Mouse (Mus musculus): ENCODE results near the gene Minar1.

- TF ChIP-seq CTCF (IDR thresholded peaks at IDR 0.05; ENCODE audit: low read depth, low read length) (no peak), TAL1 (conservative IDR thresholded peaks at IDR 0.05; ENCODE audit: low read depth, low read length) (no peak), GATA1 (IDR thresholded peaks at IDR 0.05; ENCODE audit: borderline replicate concordance, low read length) (no peak)
Observed at GRCm38 (mm10) chr9:89667306-89667942, 44.5 kb upstream of the Minar1 start.
